Mouse (Mus musculus) CH12.LX (cell line): ENCODE measurements around the gene Kcnq4.

Source experiments
- CTCF ChIP-seq, 2 experiments: IDR thresholded peaks in 1 of 2; conservative IDR thresholded peaks in 1 of 2; 2 replicates each; pipeline ENCODE4 v1.5.1; 2011 to 2012; ENCODE audit warnings: low read depth in 2 of 2, low read length in 2 of 2, improper control_type of control experiment in 1 of 2, inconsistent platforms in 1 of 2, mild to moderate bottlenecking in 1 of 2, moderate library complexity in 1 of 2
- E2F4 ChIP-seq: IDR thresholded peaks from 2 replicates; pipeline ENCODE4 v1.6.1; 2011; ENCODE audit warnings: low read depth, low read length, improper control_type of control experiment; ENCODE audit not compliant: insufficient replicate concordance
- ELF1 ChIP-seq: IDR thresholded peaks from 2 replicates; pipeline ENCODE4 v1.6.1; 2014; ENCODE audit warnings: low read depth, mild to moderate bottlenecking, inconsistent platforms, low read length, improper control_type of control experiment
- HCFC1 ChIP-seq: IDR thresholded peaks from 2 replicates; pipeline ENCODE4 v1.6.1; 2012; ENCODE audit warnings: low read depth, mild to moderate bottlenecking, inconsistent platforms, low read length, improper control_type of control experiment
- JUND ChIP-seq: conservative IDR thresholded peaks from 2 replicates; pipeline ENCODE4 v1.6.1; 2011; ENCODE audit warnings: low read depth, low read length, improper control_type of control experiment
- MAX ChIP-seq: IDR thresholded peaks from 2 replicates; pipeline ENCODE4 v1.6.1; 2011; ENCODE audit warnings: low read length, improper control_type of control experiment
- MEF2A ChIP-seq: IDR thresholded peaks from 2 replicates; pipeline ENCODE4 v1.6.1; 2014; ENCODE audit warnings: low read depth, mild to moderate bottlenecking, inconsistent platforms, low read length, improper control_type of control experiment, borderline replicate concordance
- PAX5 ChIP-seq: IDR thresholded peaks from 2 replicates; pipeline ENCODE4 v1.6.1; 2012; ENCODE audit warnings: low read length, inconsistent platforms, mixed read lengths
- POLR2A ChIP-seq: IDR thresholded peaks from 2 replicates; pipeline ENCODE4 v1.6.1; 2011; ENCODE audit warnings: low read depth, mild to moderate bottlenecking, improper control_type of control experiment, low read length
- RAD21 ChIP-seq: IDR thresholded peaks from 2 replicates; pipeline ENCODE4 v1.6.1; 2011; ENCODE audit warnings: low read depth, mild to moderate bottlenecking, low read length, improper control_type of control experiment, moderate library complexity
- UBTF ChIP-seq: IDR thresholded peaks from 2 replicates; pipeline ENCODE4 v1.6.1; 2012; ENCODE audit warnings: low read depth, mild to moderate bottlenecking, inconsistent platforms, low read length, improper control_type of control experiment, moderate library complexity
- ZNF384 ChIP-seq: IDR thresholded peaks from 2 replicates; pipeline ENCODE4 v1.6.1; 2012; ENCODE audit warnings: low read depth, low read length, improper control_type of control experiment, inconsistent platforms

- TF ChIP-seq CTCF (conservative IDR thresholded peaks at IDR 0.05 in 1 of 2, IDR thresholded peaks at IDR 0.05 in 1 of 2; ENCODE audit: low read depth in 2 of 2, low read length in 2 of 2) = no peak
- no peak for TF ChIP-seq RAD21
- no peak for TF ChIP-seq UBTF
- no peak for TF ChIP-seq POLR2A
- TF ChIP-seq ELF1 = no peak
- TF ChIP-seq MEF2A = no peak
- no peak for TF ChIP-seq E2F4
- TF ChIP-seq PAX5 = no peak
- TF ChIP-seq JUND = no peak
- TF ChIP-seq MAX = no peak
- no peak for TF ChIP-seq ZNF384
- TF ChIP-seq HCFC1 = no peak
Observed at GRCm38 (mm10) chr4:120689317-120689716, 59.1 kb downstream of the Kcnq4 start.
